Mouse (Mus musculus): ENCODE results near the gene Map3k10. TPM values are rescaled to one million over a fixed set of nuclear protein-coding genes. Genes with fewer than 3 reads are reported as not detected.
A peak's percentile ranks its signal among the peaks of the same experiment; 100 is the strongest.

The Map3k10 gene
- polyA plus RNA-seq, 1 experiment: 99.4 TPM

- DNase-seq: peak in 1 of 2 experiments; percentile 69
- no peaks in the 10 kb centered on the region for H3K27me3 ChIP-seq (ENCODE audit: control insufficient read depth, insufficient read depth, low read length)
- H3K4me3 ChIP-seq (replicated peaks; ENCODE audit: insufficient read depth, low read depth, low read length): peak overlapping the region; percentile 66
- H3K27ac ChIP-seq (ENCODE audit: insufficient read depth, low read length): peak overlapping the region; percentile 69
- 6% methylated on average over 9 of the region's 9 CpGs for WGBS
- no peak for TF ChIP-seq POLR2A (IDR thresholded peaks at IDR 0.05; ENCODE audit: borderline replicate concordance, insufficient read depth, low read length)
- TF ChIP-seq CTCF (IDR thresholded peaks at IDR 0.05; ENCODE audit: borderline replicate concordance, insufficient read depth, low read depth, low read length): peak; percentile 51; the same call in 1 of the 2 replicates
- H3K4me1 ChIP-seq (ENCODE audit: control insufficient read depth, insufficient read depth, low read length): peaks cover 11% of the 10 kb centered on the region
Measured at GRCm38 (mm10) chr7:27673064-27673574, 1.3 kb downstream of the Map3k10 start.

GRCm38 (mm10) chr7:27662038-27662437 lies 12.4 kb downstream of the Map3k10 start:
- no peaks in the 10 kb centered on the region for H3K27me3 ChIP-seq (ENCODE audit: control insufficient read depth, insufficient read depth, low read length)
- peaks cover 15% of the 10 kb centered on the region for H3K4me1 ChIP-seq (ENCODE audit: control insufficient read depth, insufficient read depth, low read length)
- no peak overlapping the region for H3K27ac ChIP-seq (ENCODE audit: insufficient read depth, low read length)
- TF ChIP-seq CTCF (IDR thresholded peaks at IDR 0.05; ENCODE audit: borderline replicate concordance, insufficient read depth, low read depth, low read length): no peak
- no peak for TF ChIP-seq POLR2A (IDR thresholded peaks at IDR 0.05; ENCODE audit: borderline replicate concordance, insufficient read depth, low read length)
- WGBS: 85% methylated on average over 4 of the region's 4 CpGs
- DNase-seq: no peak
- H3K4me3 ChIP-seq (replicated peaks; ENCODE audit: insufficient read depth, low read depth, low read length): no peak overlapping the region

GRCm38 (mm10) chr7:27658712-27659663 lies 15.4 kb downstream of the Map3k10 start:
- no peak for DNase-seq
- peaks cover 24% of the 10 kb centered on the region for H3K4me1 ChIP-seq (ENCODE audit: control insufficient read depth, insufficient read depth, low read length)
- H3K4me3 ChIP-seq (replicated peaks; ENCODE audit: insufficient read depth, low read depth, low read length): no peak overlapping the region
- TF ChIP-seq CTCF (IDR thresholded peaks at IDR 0.05; ENCODE audit: borderline replicate concordance, insufficient read depth, low read depth, low read length) (peak; percentile 5; the same call in 1 of the 2 replicates), POLR2A (IDR thresholded peaks at IDR 0.05; ENCODE audit: borderline replicate concordance, insufficient read depth, low read length) (no peak)
- H3K27ac ChIP-seq (ENCODE audit: insufficient read depth, low read length): no peak overlapping the region
- 54% methylated on average over 14 of the region's 14 CpGs for WGBS
- H3K27me3 ChIP-seq (ENCODE audit: control insufficient read depth, insufficient read depth, low read length): no peaks in the 10 kb centered on the region

GRCm38 (mm10) chr7:27657824-27658395 lies 16.5 kb downstream of the Map3k10 start:
- DNase-seq: no peak
- H3K4me1 ChIP-seq (ENCODE audit: control insufficient read depth, insufficient read depth, low read length): peaks cover 24% of the 10 kb centered on the region
- H3K27me3 ChIP-seq (ENCODE audit: control insufficient read depth, insufficient read depth, low read length): no peaks in the 10 kb centered on the region
- WGBS: 43% methylated on average over 53 of the region's 53 CpGs
- no peak overlapping the region for H3K27ac ChIP-seq (ENCODE audit: insufficient read depth, low read length)
- H3K4me3 ChIP-seq (replicated peaks; ENCODE audit: insufficient read depth, low read depth, low read length): no peak overlapping the region
- TF ChIP-seq CTCF (IDR thresholded peaks at IDR 0.05; ENCODE audit: borderline replicate concordance, insufficient read depth, low read depth, low read length) (no peak), POLR2A (IDR thresholded peaks at IDR 0.05; ENCODE audit: borderline replicate concordance, insufficient read depth, low read length) (no peak)

GRCm38 (mm10) chr7:27656600-27656999 lies 17.8 kb downstream of the Map3k10 start:
- TF ChIP-seq CTCF (IDR thresholded peaks at IDR 0.05; ENCODE audit: borderline replicate concordance, insufficient read depth, low read depth, low read length): no peak
- WGBS: 61% methylated on average over 16 of the region's 16 CpGs
- no peak overlapping the region for H3K4me3 ChIP-seq (replicated peaks; ENCODE audit: insufficient read depth, low read depth, low read length)
- H3K27ac ChIP-seq (ENCODE audit: insufficient read depth, low read length): no peak overlapping the region
- DNase-seq: peak; percentile 40 to 47
- peaks cover 27% of the 10 kb centered on the region for H3K4me1 ChIP-seq (ENCODE audit: control insufficient read depth, insufficient read depth, low read length)
- no peaks in the 10 kb centered on the region for H3K27me3 ChIP-seq (ENCODE audit: control insufficient read depth, insufficient read depth, low read length)

- H3K27me3 ChIP-seq (ENCODE audit: control insufficient read depth, insufficient read depth, low read length): no peaks in the 10 kb centered on the region
- H3K27ac ChIP-seq (ENCODE audit: insufficient read depth, low read length): peak overlapping the region; percentile 54; the same call in 1 of the 2 replicates
- H3K4me3 ChIP-seq (replicated peaks; ENCODE audit: insufficient read depth, low read depth, low read length): peak overlapping the region; percentile 91
Measured at GRCm38 (mm10) chr7:27655545-27655944, 18.9 kb downstream of the Map3k10 start.

GRCm38 (mm10) chr7:27654607-27655276 lies 19.7 kb downstream of the Map3k10 start:
- 31% methylated on average over 20 of the region's 20 CpGs for WGBS
- TF ChIP-seq CTCF (IDR thresholded peaks at IDR 0.05; ENCODE audit: borderline replicate concordance, insufficient read depth, low read depth, low read length): peak; percentile 63
- TF ChIP-seq POLR2A (IDR thresholded peaks at IDR 0.05; ENCODE audit: borderline replicate concordance, insufficient read depth, low read length): no peak
- peak; percentile 71 to 74 for DNase-seq
- H3K27me3 ChIP-seq (ENCODE audit: control insufficient read depth, insufficient read depth, low read length): no peaks in the 10 kb centered on the region
- peak overlapping the region; percentile 94 for H3K27ac ChIP-seq (ENCODE audit: insufficient read depth, low read length)
- H3K4me3 ChIP-seq (replicated peaks; ENCODE audit: insufficient read depth, low read depth, low read length): peak overlapping the region; percentile 91
- H3K4me1 ChIP-seq (ENCODE audit: control insufficient read depth, insufficient read depth, low read length): peaks cover 27% of the 10 kb centered on the region

More at GRCm38 (mm10) chr7:27655545-27655944, 18.9 kb downstream of the Map3k10 start:
- no peak for TF ChIP-seq CTCF (IDR thresholded peaks at IDR 0.05; ENCODE audit: borderline replicate concordance, insufficient read depth, low read depth, low read length)
- no peak for TF ChIP-seq POLR2A (IDR thresholded peaks at IDR 0.05; ENCODE audit: borderline replicate concordance, insufficient read depth, low read length)
- peak in 1 of 2 experiments; percentile 47 for DNase-seq
- WGBS: 43% methylated on average over 11 of the region's 11 CpGs
- H3K4me1 ChIP-seq (ENCODE audit: control insufficient read depth, insufficient read depth, low read length): peaks cover 27% of the 10 kb centered on the region

Measured in cerebellum, adult 2 months (tissue).